8 mouse cellular contexts compared by ENCODE assay signal in the genomic region with DNA sequence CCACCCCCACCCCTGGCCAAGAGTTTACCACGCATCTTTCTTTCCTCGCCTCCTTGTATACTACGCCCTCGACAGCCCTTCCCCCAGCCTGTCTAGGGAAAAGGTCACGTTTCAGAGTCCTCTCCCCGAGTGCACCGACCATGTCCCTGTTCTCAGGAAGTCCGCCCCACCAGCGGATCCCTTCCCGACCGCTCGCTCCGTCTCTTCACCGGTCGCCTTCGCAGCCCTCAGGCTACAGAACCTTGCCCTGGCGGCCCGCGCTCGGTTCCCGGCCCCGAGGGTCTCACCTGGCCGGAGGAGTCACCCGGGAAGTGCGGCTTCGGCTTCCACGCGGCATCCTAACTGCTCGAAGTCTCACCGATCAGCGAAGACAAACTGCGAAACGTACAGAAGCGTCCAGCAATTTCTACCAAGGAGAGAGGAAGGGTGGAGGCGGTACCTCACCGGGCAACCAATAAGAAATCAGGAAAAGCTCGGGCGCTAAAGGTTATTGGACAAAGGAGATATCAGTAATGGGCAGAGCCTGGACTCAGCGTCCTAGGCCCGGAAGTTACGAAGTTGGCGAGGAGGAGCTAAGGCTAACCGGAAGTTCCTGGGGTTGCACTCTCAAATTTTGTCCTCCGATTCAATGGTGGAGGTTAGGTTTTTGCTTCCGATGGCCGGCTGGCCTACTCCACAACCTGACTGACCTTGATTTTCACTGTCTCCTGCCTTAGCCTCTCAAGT. TPM values are rescaled to one million over a fixed set of nuclear protein-coding genes. Genes with fewer than 3 reads are reported as not detected.
DNase-seq lines count a peak whose midpoint lies in the region; ATAC-seq lines count a peak whose summit lies in the region.

A gene (minus strand): TSS at position 560 of the 726 bp plus-strand sequence.

- H3K9ac ChIP-seq in forebrain, embryonic 14.5 days (ENCODE audit: low read length) = peak within 1 kb of the TSS; percentile 89
- peak within 1 kb of the TSS; percentile 92 for H3K9ac ChIP-seq in neural tube, embryonic 15.5 days (replicated peaks)

- peak; percentile 99 for DNase-seq in ES-CJ7 (ENCODE audit: low read depth, low spot score)
- DNase-seq in cerebellum, adult 11 months = peak; percentile 92
- peak; percentile 99 for DNase-seq in forebrain, embryonic 14.5 days (ENCODE audit: low spot score)
- DNase-seq in heart, postnatal 14 days = peak; percentile 90 to 94
- DNase-seq in layer of hippocampus, adult 11-12 months (ENCODE audit: low spot score) = peak; percentile 97
- DNase-seq in lung, adult 18-20 months = peak; percentile 97
- peak; percentile 98 for DNase-seq in testis, postnatal 14 days (ENCODE audit: low spot score)

- under 1% methylated on average over 46 of the region's 46 CpGs for WGBS in forebrain, embryonic 14.5 days
- under 1% methylated on average over 46 of the region's 46 CpGs for WGBS in neural tube, embryonic 15.5 days

- peak within 1 kb of the TSS; percentile 88 for H3K4me3 ChIP-seq in forebrain, embryonic 14.5 days (ENCODE audit: low read depth, low read length)
- H3K4me3 ChIP-seq in neural tube, embryonic 15.5 days (replicated peaks) = peak within 1 kb of the TSS; percentile 88

- peaks cover 27% of the 10 kb centered on the region for H3K36me3 ChIP-seq in forebrain, embryonic 14.5 days (ENCODE audit: control insufficient read depth, insufficient read depth, low read length)
- peaks cover 18% of the 10 kb centered on the region for H3K36me3 ChIP-seq in neural tube, embryonic 15.5 days

- peak within 1 kb of the TSS; percentile 86 for H3K4me2 ChIP-seq in forebrain, embryonic 14.5 days (ENCODE audit: low read length)
- H3K4me2 ChIP-seq in neural tube, embryonic 15.5 days = peak within 1 kb of the TSS; percentile 88

- ATAC-seq in forebrain, embryonic 14.5 days = peak; percentile 100
- ATAC-seq in neural tube, embryonic 15.5 days (ENCODE audit: low FRiP score) = peak; percentile 99

- H3K27ac ChIP-seq in forebrain, embryonic 14.5 days (ENCODE audit: low read depth, low read length) = peak within 1 kb of the TSS; percentile 86
- H3K27ac ChIP-seq in neural tube, embryonic 15.5 days (replicated peaks) = peak within 1 kb of the TSS; percentile 94

- no peaks in the 10 kb centered on the region for H3K9me3 ChIP-seq in forebrain, embryonic 14.5 days (replicated peaks; ENCODE audit: control insufficient read depth, low read length)
- H3K9me3 ChIP-seq in neural tube, embryonic 15.5 days (replicated peaks) = no peaks in the 10 kb centered on the region

- no peaks in the 10 kb centered on the region for H3K27me3 ChIP-seq in forebrain, embryonic 14.5 days (replicated peaks; ENCODE audit: control insufficient read depth, insufficient read depth, low read length)
- H3K27me3 ChIP-seq in neural tube, embryonic 15.5 days (replicated peaks) = no peaks in the 10 kb centered on the region

- H3K4me1 ChIP-seq in forebrain, embryonic 14.5 days (ENCODE audit: control insufficient read depth, insufficient read depth, low read length) = peaks cover 9% of the 10 kb centered on the region
- peaks cover 34% of the 10 kb centered on the region for H3K4me1 ChIP-seq in neural tube, embryonic 15.5 days

- intact Hi-C loops in heart, postnatal 14 days (cut with DNase I) = no loop called here

RNA-seq across cellular contexts. Expression of the gene that starts here (rescaled TPM):
- polyA plus RNA-seq in forebrain, embryonic 14.5 days (2014; fragmentation: Nextera tagmentation; extraction: Ambion mirVana) = 1,049 and 1,237 TPM in 2 replicates
- 100 to 1,000 TPM; 947 to 975 TPM for total RNA-seq in heart, postnatal 14 days (2021)
- 743 and 777 TPM in 2 replicates for polyA plus RNA-seq in neural tube, embryonic 15.5 days (2015; fragmentation: Nextera tagmentation; extraction: Ambion mirVana)

Comparison
In these comparisons a context has a peak if more than half of its experiments do, and no peak if none do; other contexts are left out.
1. Peak in every context shown above with its lines: DNase-seq, ATAC-seq, H3K4me3 ChIP-seq and H3K27ac ChIP-seq.